Mouse (Mus musculus) heart, postnatal 4 days (tissue): ENCODE results near the gene Rogdi. TPM values are rescaled to one million over a fixed set of nuclear protein-coding genes. Genes with fewer than 3 reads are reported as not detected.
A peak's percentile ranks its signal among the peaks of the same experiment; 100 is the strongest.

Experiments
- DNase-seq: peaks from one replicate; pipeline ENCODE4 v3.0.0; 2021
- total RNA-seq, 2 experiments: library from RNA; stranded (reverse); gene quantifications; 2 replicates each; pipeline ENCODE4 v1.2.3; 2021

The Rogdi gene
- 10 to 100 TPM; 25.2 to 27.6 TPM for total RNA-seq

GRCm38 (mm10) chr16:5013054-5013838 lies at the start of gene Rogdi:
Gene Rogdi, minus strand, starts transcription at chr16:5013553.
- peak; percentile 98 for DNase-seq

GRCm38 (mm10) chr16:5058114-5058513 lies 44.8 kb upstream of the Rogdi start:
- peak; percentile 17 for DNase-seq

GRCm38 (mm10) chr16:5050251-5051110 lies 37.1 kb upstream of the Rogdi start:
- peak; percentile 82 for DNase-seq

- peak; percentile 99 for DNase-seq
Observed at GRCm38 (mm10) chr16:5049774-5050234, 36.5 kb upstream of the Rogdi start, which contains the start of the genes Glyr1 and Ubn1. Gene Glyr1, minus strand, starts transcription at chr16:5049863. Gene Ubn1, plus strand, starts transcription at chr16:5050057.

GRCm38 (mm10) chr16:5049182-5049773 lies 35.9 kb upstream of the Rogdi start:
- DNase-seq, result no peak

- DNase-seq, result no peak
Observed at GRCm38 (mm10) chr16:5045322-5045721, 32.0 kb upstream of the Rogdi start.

GRCm38 (mm10) chr16:5036649-5037234 lies 23.4 kb upstream of the Rogdi start:
- DNase-seq, result peak; percentile 22

GRCm38 (mm10) chr16:5035591-5035990 lies 22.2 kb upstream of the Rogdi start:
- no peak for DNase-seq

GRCm38 (mm10) chr16:5029847-5030246 lies 16.5 kb upstream of the Rogdi start:
- no peak for DNase-seq

GRCm38 (mm10) chr16:5024021-5024420 lies 10.7 kb upstream of the Rogdi start:
- no peak for DNase-seq

GRCm38 (mm10) chr16:5014578-5014977 lies 1.2 kb upstream of the Rogdi start:
- DNase-seq, result no peak

- DNase-seq, result no peak
Observed at GRCm38 (mm10) chr16:5012036-5013005, 1.0 kb downstream of the Rogdi start.

GRCm38 (mm10) chr16:5011285-5011684 lies 2.1 kb downstream of the Rogdi start:
- no peak for DNase-seq

- DNase-seq, result no peak
Observed at GRCm38 (mm10) chr16:5010371-5010935, 2.9 kb downstream of the Rogdi start.

- DNase-seq, result no peak
Observed at GRCm38 (mm10) chr16:5008076-5008475, 5.3 kb downstream of the Rogdi start.

GRCm38 (mm10) chr16:5007492-5007891 lies 5.9 kb downstream of the Rogdi start:
- no peak for DNase-seq

- no peak for DNase-seq
Observed at GRCm38 (mm10) chr16:5007067-5007466, 6.3 kb downstream of the Rogdi start, which contains the start of gene Smim22. Gene Smim22, plus strand, starts transcription at chr16:5007288.

GRCm38 (mm10) chr16:5000611-5001010 lies 12.7 kb downstream of the Rogdi start:
- DNase-seq, result no peak

- DNase-seq, result no peak
Observed at GRCm38 (mm10) chr16:4998984-4999383, 14.4 kb downstream of the Rogdi start.

- DNase-seq, result peak; percentile 37
Observed at GRCm38 (mm10) chr16:4997553-4997952, 15.8 kb downstream of the Rogdi start, which contains the start of gene Sept12. Gene Sept12, minus strand, starts transcription at chr16:4997852.

- no peak for DNase-seq
Observed at GRCm38 (mm10) chr16:4993276-4993675, 20.1 kb downstream of the Rogdi start.
